Mouse (Mus musculus) forebrain, embryonic 16.5 days (tissue): ENCODE measurements around the gene Smim10l1. TPM values are rescaled to one million over a fixed set of nuclear protein-coding genes. Genes with fewer than 3 reads are reported as not detected.

Experiments used
- ATAC-seq: fragments of 200-750 bp; cut with Nextera tagmentation; 2 replicates; pipeline ENCODE4 v1.8.0; 2017; ENCODE audit warnings: mild to moderate bottlenecking, moderate library complexity
- H3K27ac ChIP-seq: fragments of 300-500 bp; sonication (generic); 2 replicates; pipeline ENCODE4 v1.5.1; 2014; ENCODE audit warnings: low read length, control low read depth
- H3K27me3 ChIP-seq: fragments of 300-500 bp; sonication (generic); replicated peaks from 2 replicates; pipeline ENCODE4 v1.6.1; 2014; ENCODE audit warnings: low read length; ENCODE audit not compliant: control insufficient read depth, insufficient read depth
- H3K36me3 ChIP-seq: fragments of 300-500 bp; sonication (generic); 2 replicates; pipeline ENCODE4 v1.6.1; 2014; ENCODE audit not compliant: control insufficient read depth, insufficient read depth
- H3K4me1 ChIP-seq: fragments of 300-500 bp; sonication (generic); replicated peaks from 2 replicates; pipeline ENCODE4 v1.6.1; 2014; ENCODE audit warnings: low read length; ENCODE audit not compliant: control insufficient read depth, insufficient read depth
- H3K4me2 ChIP-seq: fragments of 300-500 bp; sonication (generic); 2 replicates; pipeline ENCODE4 v1.6.1; 2014; ENCODE audit warnings: mild to moderate bottlenecking, low read length, control low read depth
- H3K4me3 ChIP-seq: fragments of 300-500 bp; sonication (generic); replicated peaks from 2 replicates; pipeline ENCODE4 v1.5.1; 2014; ENCODE audit warnings: mild to moderate bottlenecking, low read length, control low read depth
- H3K9ac ChIP-seq: fragments of 300-500 bp; sonication (generic); replicated peaks from 2 replicates; pipeline ENCODE4 v1.6.1; 2014; ENCODE audit warnings: low read depth, low read length, control low read depth
- H3K9me3 ChIP-seq: fragments of 300-500 bp; sonication (generic); 2 replicates; pipeline ENCODE4 v1.6.1; 2016; ENCODE audit warnings: low read length; ENCODE audit not compliant: control insufficient read depth
- WGBS: fragments of 180-500 bp; shearing (Covaris S2); extraction: QIAGEN DNeasy Blood & Tissue Kit; methylation state at CpG from one replicate; pipeline ENCODE4 v1.1.7; 2014; 5-methylcytosine and 5-hydroxymethylcytosine counted together
- polyA plus RNA-seq: library from polyadenylated mRNA; unstranded; fragments of >200 nt; fragmentation: Nextera tagmentation; extraction: Ambion mirVana; gene quantifications from 2 replicates; pipeline ENCODE4 v1.2.1, GENCODE M21; 2015

Gene Smim10l1
- polyA plus RNA-seq = 92.2 and 105 TPM in 2 replicates

DNA sequence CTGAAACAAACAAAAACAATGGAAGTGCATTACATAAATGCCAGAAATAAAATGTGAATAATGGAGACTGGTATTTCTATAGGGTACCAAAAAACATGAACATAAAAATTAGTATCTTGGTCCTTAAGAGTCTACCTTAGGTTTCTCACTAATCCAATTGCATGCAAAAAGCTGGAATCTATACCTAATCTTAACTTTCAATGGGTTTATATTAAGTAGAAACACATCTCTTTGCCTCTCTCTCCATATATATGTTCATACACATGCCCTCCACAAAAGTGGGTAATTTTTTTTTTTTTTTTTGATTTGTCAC, at the start of gene Smim10l1:
Smim10l1 (plus strand) TSS at position 301 of the 313 bp plus-strand sequence.
- Histone ChIP-seq H3K36me3 (peaks cover 3% of the 10 kb centered on the region; the same call in 1 of the 2 replicates), H3K4me3 (peak within 1 kb of the TSS; percentile 64), H3K4me2 (peak within 1 kb of the TSS; percentile 46), H3K9ac (peak within 1 kb of the TSS; percentile 89), H3K27me3 (no peaks in the 10 kb centered on the region), H3K9me3 (no peaks in the 10 kb centered on the region), H3K4me1 (no peaks in the 10 kb centered on the region; the same call in 1 of the 2 replicates), H3K27ac (peak within 1 kb of the TSS; percentile 97)
- no peak for ATAC-seq

DNA sequence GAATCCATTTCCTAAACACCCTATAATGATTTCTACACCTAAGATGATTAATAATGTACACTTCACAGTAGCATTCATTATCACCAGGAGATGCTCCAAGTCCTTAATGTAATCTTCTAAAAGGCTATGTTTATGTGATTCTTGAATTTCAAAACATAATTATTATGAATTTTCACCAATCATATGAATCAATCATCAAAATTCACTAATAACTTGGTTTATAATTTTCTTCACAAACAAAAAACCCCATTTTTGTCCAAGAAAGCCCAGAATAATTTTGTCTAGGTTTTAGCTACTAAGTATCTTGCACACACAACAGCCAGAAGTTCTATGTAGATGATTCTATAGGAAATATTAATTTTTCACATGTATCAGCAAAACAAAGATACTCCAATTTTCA, 49.0 kb upstream of the Smim10l1 start, which contains the start of gene Tas2r140:
Tas2r140 (minus strand) TSS at position 101 of the 400 bp plus-strand sequence.
- no peak within 1 kb of the TSS for H3K27ac ChIP-seq
- H3K4me1 ChIP-seq = no peaks in the 10 kb centered on the region
- H3K9ac ChIP-seq = no peak within 1 kb of the TSS
- ATAC-seq = no peak
- no peak within 1 kb of the TSS for H3K4me3 ChIP-seq
- no peaks in the 10 kb centered on the region for H3K27me3 ChIP-seq
- no peaks in the 10 kb centered on the region for H3K9me3 ChIP-seq
- H3K4me2 ChIP-seq = no peak within 1 kb of the TSS
- H3K36me3 ChIP-seq = no peaks in the 10 kb centered on the region

DNA sequence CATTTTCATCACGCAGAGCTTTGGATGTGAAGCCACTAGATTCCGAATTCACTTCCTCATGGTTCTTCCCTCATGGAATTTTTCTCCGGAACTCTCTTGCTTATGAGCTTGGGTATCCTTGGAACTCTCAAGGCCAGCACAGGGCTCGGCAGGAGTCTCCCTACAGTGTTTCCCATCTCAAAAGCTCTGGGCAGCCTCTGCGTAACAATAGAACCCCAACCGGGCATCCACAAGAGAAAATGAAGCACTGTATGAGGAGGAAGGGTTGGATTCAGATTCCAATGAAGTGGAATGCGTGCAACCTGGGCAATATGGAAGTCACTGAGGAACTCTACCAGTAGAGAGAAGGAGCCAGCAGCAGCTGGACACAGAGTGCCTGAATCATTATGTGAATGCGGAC, 12.5 kb upstream of the Smim10l1 start:
- H3K36me3 ChIP-seq = no peaks in the 10 kb centered on the region
- ATAC-seq = no peak

DNA sequence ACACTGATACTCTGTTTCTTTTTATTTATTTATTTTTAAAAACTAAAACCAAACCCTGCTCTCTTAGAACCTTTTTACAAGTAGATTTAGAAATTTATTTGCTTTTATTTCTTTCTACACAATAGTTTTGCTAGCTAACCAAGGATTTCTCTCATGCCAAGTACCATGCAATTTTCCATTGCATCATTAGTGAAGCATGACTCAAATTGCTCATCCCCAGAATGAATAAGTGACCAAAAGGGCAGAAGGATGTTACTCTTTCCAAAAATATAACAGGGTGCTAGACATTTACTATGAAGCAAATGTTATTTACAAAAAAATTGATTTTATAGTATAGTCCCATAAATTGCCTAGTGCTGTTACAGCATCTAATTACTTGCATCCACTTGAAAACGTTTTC, 2.3 kb upstream of the Smim10l1 start:
- H3K9ac ChIP-seq = no peak overlapping the region
- H3K9me3 ChIP-seq = no peaks in the 10 kb centered on the region
- no peak for ATAC-seq
- H3K27ac ChIP-seq = no peak overlapping the region
- H3K4me3 ChIP-seq = no peak overlapping the region
- H3K36me3 ChIP-seq = no peaks in the 10 kb centered on the region
- WGBS = 60% methylated on average over 1 of the region's 1 CpGs
- no peaks in the 10 kb centered on the region; the same call in 1 of the 2 replicates for H3K27me3 ChIP-seq
- no peaks in the 10 kb centered on the region; the same call in 1 of the 2 replicates for H3K4me1 ChIP-seq
- H3K4me2 ChIP-seq = no peak overlapping the region

More for the DNA sequence above, 12.5 kb upstream of the Smim10l1 start:
- no peak overlapping the region for H3K27ac ChIP-seq
- WGBS = 78% methylated on average over 8 of the region's 8 CpGs
- H3K4me1 ChIP-seq = no peaks in the 10 kb centered on the region
- H3K27me3 ChIP-seq = no peaks in the 10 kb centered on the region
- no peak overlapping the region for H3K9ac ChIP-seq
- no peak overlapping the region for H3K4me3 ChIP-seq
- H3K4me2 ChIP-seq = no peak overlapping the region
- H3K9me3 ChIP-seq = no peaks in the 10 kb centered on the region

DNA sequence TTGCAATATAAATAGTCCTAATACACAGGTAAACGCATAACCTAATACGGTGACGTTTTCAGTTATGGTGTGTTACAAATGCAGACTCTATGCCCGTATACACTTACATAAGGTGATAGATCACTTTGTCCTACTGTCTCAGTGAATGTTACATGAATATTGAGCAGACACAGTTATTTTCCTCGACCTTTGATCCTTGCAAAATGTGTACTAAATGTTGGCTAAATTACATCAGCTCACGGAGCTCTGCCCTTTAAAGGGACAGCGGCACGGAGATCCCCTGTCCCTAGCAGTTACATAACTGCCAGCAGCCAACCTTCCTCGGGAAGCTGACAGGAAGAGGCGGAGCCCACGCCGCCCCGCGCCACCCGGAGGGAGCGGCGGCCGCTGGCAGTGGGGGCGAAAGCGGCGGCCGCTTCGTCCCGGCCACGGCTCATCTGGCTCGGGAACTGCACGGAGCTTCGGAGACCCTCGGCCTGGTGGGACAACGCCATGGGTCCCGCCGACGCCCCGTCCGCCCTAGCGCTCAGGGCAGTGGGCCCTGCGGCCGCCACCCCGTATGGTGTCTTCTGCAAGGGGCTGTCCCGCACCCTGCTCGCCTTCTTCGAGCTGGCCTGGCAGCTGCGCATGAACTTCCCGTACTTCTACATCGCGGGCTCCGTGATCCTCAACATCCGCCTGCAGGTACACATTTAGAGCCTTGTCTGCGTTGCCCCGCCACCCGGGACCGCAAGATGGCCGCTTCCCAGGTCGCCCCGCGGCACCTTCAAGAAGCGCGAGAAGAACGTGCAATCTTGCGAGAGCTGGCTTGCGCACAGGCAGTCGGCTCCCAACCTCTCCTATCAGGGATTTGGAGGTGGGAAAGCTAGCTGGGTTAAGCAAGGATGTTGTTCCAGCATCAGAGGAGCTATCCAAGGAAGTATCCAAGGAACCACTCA, 482 bp downstream of the Smim10l1 start:
- ATAC-seq = peak; percentile 97
- Histone ChIP-seq H3K36me3 (peaks cover 3% of the 10 kb centered on the region; the same call in 1 of the 2 replicates), H3K4me3 (peak overlapping the region; percentile 64), H3K9me3 (no peaks in the 10 kb centered on the region), H3K4me2 (peak overlapping the region; percentile 46), H3K27me3 (no peaks in the 10 kb centered on the region), H3K9ac (peak overlapping the region; percentile 89), H3K4me1 (no peaks in the 10 kb centered on the region; the same call in 1 of the 2 replicates), H3K27ac (peak overlapping the region; percentile 97)
- under 1% methylated on average over 62 of the region's 62 CpGs for WGBS

Other genes with a start within 250 kb of the Smim10l1 start
- not detected in 2 replicates for gene Tas2r116, start 249.5 kb upstream of the Smim10l1 start, polyA plus RNA-seq
- not detected in 2 replicates for gene Tas2r110, start 236.9 kb upstream of the Smim10l1 start, polyA plus RNA-seq
- not detected in 2 replicates for gene Tas2r113, start 211.9 kb upstream of the Smim10l1 start, polyA plus RNA-seq
- gene Tas2r125, start 195.3 kb upstream of the Smim10l1 start, polyA plus RNA-seq = not detected in 2 replicates
- gene Tas2r129, start 153.8 kb upstream of the Smim10l1 start, polyA plus RNA-seq = not detected in 2 replicates
- gene Tas2r131, start 147.0 kb upstream of the Smim10l1 start, polyA plus RNA-seq = not detected in 2 replicates
- gene Tas2r109, start 123.9 kb upstream of the Smim10l1 start, polyA plus RNA-seq = not detected in 2 replicates
- gene Tas2r103, start 67.8 kb upstream of the Smim10l1 start, polyA plus RNA-seq = not detected in 2 replicates
- not detected in 2 replicates for gene Tas2r140, start 49.1 kb upstream of the Smim10l1 start, polyA plus RNA-seq
- not detected in 2 replicates for gene 5530400C23Rik, start 187.3 kb downstream of the Smim10l1 start, polyA plus RNA-seq